Mouse (Mus musculus): ENCODE results near the gene H2-M10.3. TPM values are rescaled to one million over a fixed set of nuclear protein-coding genes. Genes with fewer than 3 reads are reported as not detected.

Gene H2-M10.3
- not detected for polyA plus RNA-seq (2014; fragmentation: Illumina TruSeq; extraction: RNeasy Lipid Tissue Mini Kit (QIAGEN cat#74804); ENCODE audit: low read depth, low replicate concordance)

DNA sequence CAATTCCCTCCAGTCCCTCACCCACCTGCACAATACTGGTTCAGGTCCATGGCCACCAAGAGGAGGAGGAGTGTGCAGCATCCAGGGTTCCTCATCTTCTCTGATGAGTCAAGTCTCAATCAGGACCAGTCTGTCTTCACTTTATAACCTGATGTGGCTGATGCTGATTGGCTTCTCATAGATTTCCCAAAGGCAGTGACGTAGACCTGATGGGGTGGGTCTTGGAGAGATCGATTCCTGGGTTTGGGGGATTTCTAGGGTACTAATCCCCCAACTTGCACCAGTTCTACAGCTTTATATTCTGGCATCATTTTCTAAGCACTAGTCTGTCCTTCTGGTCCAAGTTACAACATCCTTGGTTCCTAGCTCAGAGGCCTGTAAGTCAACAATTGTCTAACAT is at the start of gene H2-M10.3:
H2-M10.3 (minus strand) TSS at position 101 of the 400 bp plus-strand sequence.

DNA sequence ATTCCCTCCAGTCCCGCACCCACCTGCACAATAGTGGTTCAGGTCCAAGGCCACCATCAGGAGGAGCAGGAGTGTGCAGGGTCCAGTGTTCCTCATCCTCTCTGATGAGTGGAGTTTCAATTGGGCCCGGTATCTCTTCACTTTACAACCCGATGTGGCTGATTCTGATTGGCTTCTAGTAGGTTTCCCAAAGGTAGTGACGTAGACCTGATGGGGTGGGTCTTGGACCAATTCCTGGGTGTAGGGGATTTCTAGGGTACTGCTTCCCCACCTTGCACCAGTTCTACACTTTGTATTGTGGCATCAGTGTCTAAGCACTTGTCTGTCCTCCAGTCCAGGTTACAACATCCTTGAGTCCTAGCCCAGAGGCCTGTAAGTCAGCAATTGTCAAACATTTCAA is 42.2 kb downstream of the H2-M10.3 start, which contains the start of gene H2-M10.1:
H2-M10.1 (minus strand) TSS at position 101 of the 400 bp plus-strand sequence.

Other genes with a start within 250 kb of the H2-M10.3 start
- gene Gm19684, start 246.7 kb downstream of the H2-M10.3 start, polyA plus RNA-seq (2014; fragmentation: Illumina TruSeq; extraction: RNeasy Lipid Tissue Mini Kit (QIAGEN cat#74804); ENCODE audit: low read depth, low replicate concordance) = not detected
- gene Gm7030, start 239.0 kb downstream of the H2-M10.3 start, polyA plus RNA-seq (2014; fragmentation: Illumina TruSeq; extraction: RNeasy Lipid Tissue Mini Kit (QIAGEN cat#74804); ENCODE audit: low read depth, low replicate concordance) = not detected
- gene Gm8909, start 199.9 kb downstream of the H2-M10.3 start, polyA plus RNA-seq (2014; fragmentation: Illumina TruSeq; extraction: RNeasy Lipid Tissue Mini Kit (QIAGEN cat#74804); ENCODE audit: low read depth, low replicate concordance) = 0.88 TPM
- 5.0 TPM for gene H2-T3, start 178.1 kb downstream of the H2-M10.3 start, polyA plus RNA-seq (2014; fragmentation: Illumina TruSeq; extraction: RNeasy Lipid Tissue Mini Kit (QIAGEN cat#74804); ENCODE audit: low read depth, low replicate concordance)
- 11.3 TPM for gene Rpp21, start 110.3 kb downstream of the H2-M10.3 start, polyA plus RNA-seq (2014; fragmentation: Illumina TruSeq; extraction: RNeasy Lipid Tissue Mini Kit (QIAGEN cat#74804); ENCODE audit: low read depth, low replicate concordance)
- 23.3 TPM for gene Trim39, start 96.2 kb downstream of the H2-M10.3 start, polyA plus RNA-seq (2014; fragmentation: Illumina TruSeq; extraction: RNeasy Lipid Tissue Mini Kit (QIAGEN cat#74804); ENCODE audit: low read depth, low replicate concordance)
- gene H2-M10.2, start 81.9 kb downstream of the H2-M10.3 start, polyA plus RNA-seq (2014; fragmentation: Illumina TruSeq; extraction: RNeasy Lipid Tissue Mini Kit (QIAGEN cat#74804); ENCODE audit: low read depth, low replicate concordance) = not detected
- not detected for gene H2-M10.1, start 42.3 kb downstream of the H2-M10.3 start, polyA plus RNA-seq (2014; fragmentation: Illumina TruSeq; extraction: RNeasy Lipid Tissue Mini Kit (QIAGEN cat#74804); ENCODE audit: low read depth, low replicate concordance)
- not detected for gene H2-M10.4, start 93.9 kb upstream of the H2-M10.3 start, polyA plus RNA-seq (2014; fragmentation: Illumina TruSeq; extraction: RNeasy Lipid Tissue Mini Kit (QIAGEN cat#74804); ENCODE audit: low read depth, low replicate concordance)
- not detected for gene H2-M11, start 178.7 kb upstream of the H2-M10.3 start, polyA plus RNA-seq (2014; fragmentation: Illumina TruSeq; extraction: RNeasy Lipid Tissue Mini Kit (QIAGEN cat#74804); ENCODE audit: low read depth, low replicate concordance)